Mouse (Mus musculus): Measurements from ENCODE around the gene Arsk.
A peak's percentile ranks its signal among the peaks of the same experiment; 100 is the strongest.

Arsk gene

GRCm38 (mm10) chr13:76098493-76099303 lies at the start of gene Arsk, which contains the start of gene Ttc37:
TSS of gene Arsk (minus strand) at chr13:76098660.
TSS of gene Ttc37 (plus strand) at chr13:76098734.
- peak; percentile 72 to 92 for DNase-seq (ENCODE audit: low spot score in 2 of 2)

- DNase-seq (ENCODE audit: low spot score in 2 of 2) = no peak
Observed at GRCm38 (mm10) chr13:76141117-76141808, 42.8 kb upstream of the Arsk start.

- no peak for DNase-seq (ENCODE audit: low spot score in 2 of 2)
Observed at GRCm38 (mm10) chr13:76138862-76139261, 40.4 kb upstream of the Arsk start.

GRCm38 (mm10) chr13:76132415-76132814 lies 34.0 kb upstream of the Arsk start:
- no peak for DNase-seq (ENCODE audit: low spot score in 2 of 2)

- no peak for DNase-seq (ENCODE audit: low spot score in 2 of 2)
Observed at GRCm38 (mm10) chr13:76128799-76129198, 30.3 kb upstream of the Arsk start.

DNA sequence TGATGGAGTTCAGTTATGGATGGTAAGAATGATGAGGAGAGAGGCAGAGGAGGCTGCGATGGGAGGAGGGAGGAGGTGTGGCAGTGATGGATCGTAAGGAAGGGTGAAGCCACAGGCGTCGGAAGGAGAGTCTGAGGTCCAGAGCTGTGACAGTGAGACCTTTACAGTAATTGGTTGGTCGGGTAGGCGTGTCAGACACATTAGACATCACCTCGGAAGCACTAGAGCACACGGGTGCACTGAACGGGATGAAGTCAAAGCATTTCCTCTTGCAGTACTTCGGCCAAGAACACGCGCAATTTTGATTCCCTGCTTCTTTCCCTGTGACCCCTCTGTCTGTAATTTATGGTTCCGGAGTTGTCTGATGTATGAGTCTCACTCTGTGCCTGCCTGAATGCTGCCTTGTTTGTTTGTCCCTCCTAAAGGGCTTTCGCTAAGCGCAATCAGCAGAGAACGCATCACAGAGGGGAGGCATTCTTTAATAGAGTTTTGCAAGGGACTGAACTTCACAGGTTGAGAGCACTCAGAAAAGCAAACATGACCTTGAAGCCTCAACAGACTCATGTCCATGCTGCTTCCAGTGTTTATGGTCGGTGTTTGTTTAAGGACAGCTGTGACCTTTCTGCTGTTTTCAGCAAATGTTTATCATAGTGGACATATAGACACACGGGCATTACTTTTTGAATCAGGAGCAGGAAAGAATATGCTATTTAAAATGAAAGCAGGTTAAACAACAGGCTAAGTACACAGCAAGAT lies 10.8 kb upstream of the Arsk start:
- no peak for DNase-seq (ENCODE audit: low spot score in 2 of 2)

DNA sequence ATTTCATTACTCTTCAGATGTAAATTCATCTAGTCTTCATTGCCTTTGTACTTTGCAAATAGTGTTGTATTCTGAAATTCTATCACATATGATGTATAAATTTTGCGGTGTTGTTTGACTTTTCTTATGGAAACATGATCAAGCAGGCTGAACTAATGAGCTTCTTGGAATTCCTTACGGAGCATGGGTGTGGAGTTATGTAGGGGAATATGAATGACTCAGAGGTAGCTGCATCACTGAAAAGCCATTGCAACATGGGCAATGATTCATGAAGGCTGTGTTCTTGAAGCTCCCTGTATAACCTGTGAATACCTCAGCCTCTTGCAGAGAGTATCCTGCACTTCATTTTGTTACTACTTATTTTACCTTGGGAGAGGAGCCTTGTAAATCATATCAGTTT lies 3.5 kb upstream of the Arsk start:
- DNase-seq (ENCODE audit: low spot score in 2 of 2) = no peak

GRCm38 (mm10) chr13:76098116-76098492 lies 356 bp downstream of the Arsk start:
- DNase-seq (ENCODE audit: low spot score in 2 of 2) = peak in 1 of 2 experiments; percentile 30

DNA sequence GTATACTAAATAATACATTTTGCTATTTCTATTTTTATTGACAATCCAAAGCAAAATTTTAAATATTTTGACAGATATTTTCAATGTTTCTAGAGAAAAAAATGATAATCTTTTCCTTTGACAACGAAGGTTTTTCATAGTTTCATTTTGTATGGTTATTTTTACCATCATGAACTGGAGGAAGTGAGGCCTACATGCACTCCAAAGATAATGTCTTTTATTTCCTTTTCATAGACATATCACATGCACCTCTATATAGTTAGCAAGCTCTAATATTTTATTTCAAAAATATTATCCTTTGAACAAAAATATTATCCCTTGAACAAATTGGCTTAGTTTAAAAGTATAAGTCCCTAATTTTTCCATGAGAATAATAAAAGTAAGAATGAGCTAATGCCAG lies 24.1 kb downstream of the Arsk start:
- DNase-seq (ENCODE audit: low spot score in 2 of 2) = no peak

GRCm38 (mm10) chr13:76064363-76064945 lies 34.0 kb downstream of the Arsk start:
- no peak for DNase-seq (ENCODE audit: low spot score in 2 of 2)

- no peak for DNase-seq (ENCODE audit: low spot score in 2 of 2)
Observed at GRCm38 (mm10) chr13:76063548-76063947, 34.9 kb downstream of the Arsk start.

- no peak for DNase-seq (ENCODE audit: low spot score in 2 of 2)
Observed at GRCm38 (mm10) chr13:76062569-76062968, 35.9 kb downstream of the Arsk start.

DNA sequence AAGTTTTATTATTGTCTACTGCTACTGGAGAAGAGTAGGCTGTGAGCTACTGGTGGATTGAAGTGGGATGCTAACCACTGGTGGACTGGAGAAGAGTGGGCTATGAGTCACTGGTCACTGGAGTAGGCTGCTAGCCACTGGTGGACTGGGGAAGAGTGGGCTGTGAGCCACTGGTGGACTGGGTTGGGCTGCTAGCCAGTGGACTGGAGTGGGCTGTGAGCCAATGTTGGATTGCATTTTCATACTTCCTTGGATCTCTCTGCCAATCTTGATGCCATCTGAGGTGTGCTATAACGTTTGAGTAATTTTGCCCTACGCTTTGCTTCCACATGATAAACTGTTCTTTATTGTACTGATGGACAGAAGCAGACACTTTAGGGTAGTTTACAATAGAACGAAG lies 36.3 kb downstream of the Arsk start:
- DNase-seq (ENCODE audit: low spot score in 2 of 2) = no peak

- DNase-seq (ENCODE audit: low spot score in 2 of 2) = no peak
Observed at GRCm38 (mm10) chr13:76059591-76059990, 38.9 kb downstream of the Arsk start.

DNA sequence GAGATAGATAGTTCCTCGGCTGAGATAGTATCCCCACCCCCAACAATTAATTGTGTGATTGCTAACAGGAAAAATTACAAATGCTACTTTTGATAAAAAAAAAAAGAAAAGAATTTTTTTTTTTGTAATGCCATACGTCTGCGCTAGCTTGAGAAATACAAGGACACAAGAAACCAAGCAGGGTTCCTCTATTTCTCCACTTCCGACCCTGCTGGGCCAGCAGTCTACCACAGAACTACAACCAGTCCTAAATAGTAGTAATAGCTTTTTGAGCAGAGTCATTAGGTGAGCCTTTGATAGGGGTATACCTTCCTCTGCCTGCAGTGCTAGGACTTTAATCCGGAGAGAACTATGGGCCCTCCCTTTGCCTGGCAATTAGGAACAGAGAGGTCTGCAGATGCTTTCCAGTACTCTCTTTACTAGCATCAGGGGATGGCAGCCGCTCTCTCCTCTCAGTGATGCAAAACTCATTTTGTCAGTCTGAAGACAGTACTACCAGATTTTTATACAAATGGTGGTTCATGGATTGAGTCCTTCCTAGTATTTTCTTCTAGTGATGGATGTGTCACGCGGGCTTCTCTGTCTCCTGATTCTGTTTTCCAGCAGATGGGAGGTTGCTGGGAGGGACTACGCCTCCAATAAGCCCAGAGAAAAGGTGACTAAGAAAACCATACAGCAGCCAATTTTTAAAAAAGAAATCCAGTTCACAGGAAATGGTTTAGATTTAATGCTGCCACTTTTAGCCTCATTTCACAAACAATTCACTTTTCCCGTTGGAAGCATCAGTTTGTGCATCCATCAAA lies 41.0 kb downstream of the Arsk start:
- DNase-seq (ENCODE audit: low spot score in 2 of 2) = no peak

DNA sequence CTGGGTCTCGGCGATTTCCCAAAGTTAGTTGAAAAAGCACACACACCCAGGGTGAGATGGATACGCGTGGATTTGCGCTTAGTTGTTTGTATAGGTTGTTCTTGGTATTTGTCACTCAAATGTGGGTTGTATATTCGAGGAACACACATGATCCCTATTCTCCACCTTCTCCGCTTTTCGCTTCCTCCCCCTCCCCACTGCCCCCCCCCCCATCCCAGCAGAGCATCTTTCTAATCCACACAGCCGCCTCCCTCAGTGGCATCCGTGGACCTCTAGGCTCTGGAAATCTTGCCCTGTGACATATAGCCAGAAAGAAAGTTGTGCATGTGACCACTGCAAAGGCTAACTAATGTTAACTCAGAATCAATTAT lies 41.6 kb downstream of the Arsk start, which contains the start of gene Gpr150:
TSS of gene Gpr150 (minus strand) at position 101 of the 371 bp plus-strand sequence.
- DNase-seq (ENCODE audit: low spot score in 2 of 2) = no peak

DNA sequence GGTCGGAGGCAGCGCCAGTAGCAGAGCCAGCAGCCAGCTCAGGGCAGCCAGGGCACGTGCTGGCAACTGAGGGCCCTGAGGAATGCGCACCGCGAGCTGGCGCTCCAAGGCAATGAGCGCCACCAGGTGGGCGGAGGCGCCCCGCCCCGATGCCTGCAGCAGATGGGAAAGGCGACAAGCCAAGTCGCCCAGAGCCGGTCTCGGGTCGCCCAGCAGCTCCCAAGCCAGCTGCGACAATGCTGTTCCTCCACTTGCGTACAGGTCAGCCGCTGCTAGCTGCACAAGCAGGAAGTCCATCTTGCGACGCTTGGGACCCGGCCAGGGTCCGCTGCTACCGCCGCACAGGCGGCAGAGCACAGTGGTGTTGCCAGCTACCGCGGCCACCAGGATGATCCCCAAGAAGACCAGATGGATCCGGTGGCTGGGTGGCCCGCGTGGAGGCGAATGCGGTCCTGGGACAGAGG lies 42.2 kb downstream of the Arsk start:
- peak; percentile 33 to 50 for DNase-seq (ENCODE audit: low spot score in 2 of 2)

GRCm38 (mm10) chr13:76055391-76056232 lies 42.8 kb downstream of the Arsk start:
- DNase-seq (ENCODE audit: low spot score in 2 of 2) = peak in 1 of 2 experiments; percentile 33

DNA sequence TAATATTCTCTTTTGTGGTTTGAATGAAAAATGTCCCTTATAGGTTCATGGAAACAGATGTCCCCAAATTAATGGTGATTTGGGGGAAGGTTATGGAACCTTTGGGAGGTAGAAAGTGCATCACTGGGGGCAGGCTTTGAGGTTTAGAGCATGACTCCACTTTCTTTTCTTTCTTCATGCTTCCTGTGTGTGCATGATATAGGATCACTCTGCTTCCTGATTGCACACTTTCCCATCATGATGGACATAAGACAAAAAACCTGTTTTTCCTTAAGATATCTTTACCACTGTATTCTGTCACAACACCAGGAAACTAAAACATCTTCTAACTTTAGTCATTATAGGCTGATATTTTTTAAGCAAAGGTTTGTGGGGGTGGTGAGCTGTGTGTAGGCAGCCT lies 53.5 kb downstream of the Arsk start:
- DNase-seq (ENCODE audit: low spot score in 2 of 2) = no peak

GRCm38 (mm10) chr13:76042455-76042854 lies 56.0 kb downstream of the Arsk start:
- DNase-seq (ENCODE audit: low spot score in 2 of 2) = no peak
